Mouse (Mus musculus) testis, adult 2 months (tissue): ENCODE results near the gene Txlng.

Experiments
- CTCF ChIP-seq: fragments of 200-500 bp; IDR thresholded peaks from 2 replicates; pipeline ENCODE4 v1.5.1; 2012; ENCODE audit warnings: low read depth, mild to moderate bottlenecking, inconsistent platforms, low read length, moderate library complexity; ENCODE audit not compliant: control insufficient read depth, insufficient read depth, insufficient replicate concordance
- POLR2A ChIP-seq: fragments of 200-500 bp; IDR thresholded peaks from 2 replicates; pipeline ENCODE4 v1.6.1; 2012; ENCODE audit warnings: low read depth, mild to moderate bottlenecking, inconsistent platforms, low read length, moderate library complexity; ENCODE audit not compliant: control insufficient read depth

DNA sequence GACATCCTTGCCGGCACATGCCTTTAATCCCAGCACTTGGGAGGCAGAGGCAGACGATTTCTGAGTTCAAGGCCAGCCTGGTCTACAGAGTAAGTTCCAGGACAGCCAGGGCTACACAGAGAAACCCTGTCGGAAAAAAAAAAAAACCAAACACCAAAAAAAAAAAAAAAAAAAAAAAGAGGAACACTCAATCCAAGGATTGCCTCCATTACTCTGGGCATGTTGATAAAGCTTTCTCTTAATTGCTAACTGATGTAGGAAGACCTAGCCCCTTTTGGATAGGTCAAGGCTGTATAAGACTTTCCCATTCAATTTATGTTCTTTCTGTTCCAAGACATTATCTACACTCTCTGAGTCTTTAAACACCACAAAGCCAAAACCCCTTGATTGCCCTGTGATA, 16.3 kb upstream of the Txlng start:
- TF ChIP-seq POLR2A (no peak), CTCF (no peak)
